8 mouse cellular contexts compared by ENCODE assay signal in genomic region chr17:49172052-49172799, GRCm38 (mm10).
DNase-seq lines count a peak whose midpoint lies in the region; ATAC-seq and TF ChIP-seq lines count a peak whose summit lies in the region.

No protein-coding gene starts in this region.

- DNase-seq in gastrocnemius, adult 2 months: no peak
- DNase-seq in gastrocnemius, postnatal 10 days: no peak
- peak; percentile 18 for DNase-seq in thymus, postnatal 14 days
- DNase-seq in thymus, postnatal 0 days (ENCODE audit: low spot score): no peak
- DNase-seq in yolk sac, embryonic 10.5 days (ENCODE audit: low spot score): no peak
- DNase-seq in spleen, postnatal 36 days (ENCODE audit: low spot score in 2 of 2): no peak

- no peak for ATAC-seq in intestine, postnatal 0 days
- peak; percentile 65 for ATAC-seq in neural tube, embryonic 15.5 days (ENCODE audit: low FRiP score)

- no peak overlapping the region for H3K27ac ChIP-seq in gastrocnemius, adult 2 months
- H3K27ac ChIP-seq in intestine, postnatal 0 days (ENCODE audit: low read depth, low read length): no peak overlapping the region
- H3K27ac ChIP-seq in neural tube, embryonic 15.5 days (replicated peaks): no peak overlapping the region

- H3K36me3 ChIP-seq in intestine, postnatal 0 days (ENCODE audit: control insufficient read depth, insufficient read depth): no peaks in the 10 kb centered on the region
- H3K36me3 ChIP-seq in neural tube, embryonic 15.5 days: no peaks in the 10 kb centered on the region

- WGBS in intestine, postnatal 0 days: 18% methylated on average over 15 of the region's 15 CpGs
- 9% methylated on average over 15 of the region's 15 CpGs for WGBS in neural tube, embryonic 15.5 days

- H3K27me3 ChIP-seq in intestine, postnatal 0 days (replicated peaks; ENCODE audit: control insufficient read depth, insufficient read depth, low read length): 0 out of 2 replicates have a peak, but pooled peaks cover 4% of the 10 kb centered on the region
- H3K27me3 ChIP-seq in neural tube, embryonic 15.5 days (replicated peaks): peaks cover 12% of the 10 kb centered on the region

- H3K9ac ChIP-seq in intestine, postnatal 0 days (ENCODE audit: low read depth, low read length): no peak overlapping the region
- peak overlapping the region; percentile 32; the same call in 1 of the 2 replicates for H3K9ac ChIP-seq in neural tube, embryonic 15.5 days (replicated peaks)

- peak overlapping the region; percentile 63 for H3K4me3 ChIP-seq in gastrocnemius, adult 2 months
- H3K4me3 ChIP-seq in intestine, postnatal 0 days (ENCODE audit: low read depth, low read length): peak overlapping the region; percentile 29
- H3K4me3 ChIP-seq in neural tube, embryonic 15.5 days (replicated peaks): peak overlapping the region; percentile 34

- peak; percentile 25; the same call in 1 of the 2 replicates for TF ChIP-seq CTCF in gastrocnemius, adult 2 months (IDR thresholded peaks at IDR 0.05)
- TF ChIP-seq CTCF in intestine, postnatal 0 days (IDR thresholded peaks at IDR 0.05; ENCODE audit: low read depth): peak; percentile 32; the same call in 1 of the 2 replicates

- H3K4me2 ChIP-seq in intestine, postnatal 0 days (replicated peaks; ENCODE audit: low read depth): peak overlapping the region; percentile 67
- peak overlapping the region; percentile 65 for H3K4me2 ChIP-seq in neural tube, embryonic 15.5 days

- H3K4me1 ChIP-seq in intestine, postnatal 0 days (replicated peaks; ENCODE audit: control insufficient read depth, insufficient read depth, low read length): no peaks in the 10 kb centered on the region
- H3K4me1 ChIP-seq in neural tube, embryonic 15.5 days: peaks cover 19% of the 10 kb centered on the region

- intact Hi-C loops in gastrocnemius, adult 2 months (cut with DNase I): no loop called here

- no peaks in the 10 kb centered on the region for H3K9me3 ChIP-seq in intestine, postnatal 0 days (ENCODE audit: control insufficient read depth)
- H3K9me3 ChIP-seq in neural tube, embryonic 15.5 days (replicated peaks): 0 out of 2 replicates have a peak, but pooled peaks cover 6% of the 10 kb centered on the region
